In the genomic region with DNA sequence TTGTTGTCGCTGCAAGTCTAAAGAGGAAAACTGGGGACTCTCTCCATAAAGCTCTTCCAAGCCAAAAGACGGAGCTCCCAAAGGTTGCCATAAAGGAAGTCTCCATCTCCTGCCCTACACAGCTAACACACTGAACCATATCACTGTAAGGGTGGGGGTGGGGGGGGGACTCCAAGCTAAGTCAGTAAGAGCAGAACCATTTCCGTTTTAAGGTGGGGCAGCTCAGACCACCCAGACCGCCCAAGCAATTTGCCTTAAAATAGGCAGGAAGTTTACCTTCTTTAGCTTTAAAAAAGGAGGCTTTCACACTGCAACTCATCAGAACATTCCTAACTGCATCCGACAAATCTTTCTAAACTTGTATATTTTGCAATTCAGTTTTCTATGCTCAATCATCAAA, we compare ENCODE assay signal across 28 mouse cellular contexts. TPM values are rescaled to one million over a fixed set of nuclear protein-coding genes. Genes with fewer than 3 reads are reported as not detected.
"Had no signal": no experiment of that assay in that cellular context is flagged by ENCODE, and none has a peak within 500 bp of the region (broad histone marks: within the 10 kb centered on the region; RNA-seq: fewer than 3 reads in every experiment).

No protein-coding gene starts in this region.

- H3K36me3 ChIP-seq: heart, embryonic 10.5 days; heart, embryonic 12.5 days; hindbrain, embryonic 13.5 days; hindbrain, embryonic 15.5 days; kidney, embryonic 15.5 days; limb, embryonic 13.5 days; limb, embryonic 15.5 days; liver, embryonic 12.5 days had no signal

- H3K27ac ChIP-seq: heart, embryonic 10.5 days; hindbrain, embryonic 13.5 days; hindbrain, embryonic 15.5 days; hindbrain, postnatal 0 days; kidney, embryonic 15.5 days; kidney, postnatal 0 days; limb, embryonic 13.5 days; limb, embryonic 15.5 days; liver, embryonic 12.5 days; liver, embryonic 14.5 days had no signal

- DNase-seq: gastrocnemius, postnatal 14 days; gastrocnemius, postnatal 36 days; heart, adult 18-20 months; heart, postnatal 10 days; kidney, adult 11 months; kidney, adult 2 months; kidney, adult 9 months; kidney, postnatal 14 days; kidney, postnatal 36 days; layer of hippocampus, adult 9-11 months; layer of hippocampus, postnatal 36 days; left cerebral cortex, postnatal 4 days had no signal

- H3K9ac ChIP-seq: heart, embryonic 12.5 days; hindbrain, embryonic 13.5 days; hindbrain, embryonic 15.5 days; kidney, embryonic 15.5 days; limb, embryonic 13.5 days; limb, embryonic 15.5 days; liver, embryonic 12.5 days; liver, embryonic 14.5 days had no signal

- H3K4me3 ChIP-seq: heart, embryonic 10.5 days; heart, embryonic 12.5 days; hindbrain, embryonic 13.5 days; hindbrain, embryonic 15.5 days; kidney, embryonic 15.5 days; limb, embryonic 13.5 days; limb, embryonic 15.5 days; liver, embryonic 12.5 days had no signal

- H3K9me3 ChIP-seq: heart, embryonic 10.5 days; heart, embryonic 12.5 days; hindbrain, embryonic 13.5 days; hindbrain, embryonic 15.5 days; kidney, embryonic 15.5 days; limb, embryonic 13.5 days; limb, embryonic 15.5 days; liver, embryonic 12.5 days had no signal

RNA-seq across cellular contexts. Expression of a gene that starts 52.1 kb away (rescaled TPM):
- total RNA-seq: gastrocnemius, adult 18-20 months; gastrocnemius, adult 8-10 months; gastrocnemius, postnatal 14 days; gastrocnemius, postnatal 36 days; heart, adult 18-20 months; heart, adult 8-10 months; heart, postnatal 10 days; heart, postnatal 25 days; liver, adult 2 months had no signal
